Mouse (Mus musculus): ENCODE measurements around the gene Fam208b. TPM values are rescaled to one million over a fixed set of nuclear protein-coding genes. Genes with fewer than 3 reads are reported as not detected.
"Not testable (repeated sequence)": the region's sequence is repeated elsewhere in the genome, so short reads cannot be mapped to it uniquely, and the experiment has no call there.

Gene Fam208b
- total RNA-seq, 2 experiments from 2014 or later, result 23.9 to 24.8 TPM

GRCm38 (mm10) chr13:3519994-3520393 lies 90.9 kb downstream of the Fam208b start:
- DNase-seq (ENCODE audit: low spot score in 2 of 2), result not testable (repeated sequence)

- DNase-seq (ENCODE audit: low spot score in 2 of 2), result not testable (repeated sequence)
These were observed 91.6 kb downstream of the Fam208b start for GRCm38 (mm10) chr13:3519357-3519756.

Other genes starting within 250 kb of the Fam208b start
- gene Gdi2, start 73.0 kb downstream of the Fam208b start, total RNA-seq (2021), result 100 to 1,000 TPM; 284 to 300 TPM
- 10 to 100 TPM; 30.3 to 34.1 TPM for gene Asb13, start 22.9 kb upstream of the Fam208b start, total RNA-seq (2021)
- gene Calml3, start 193.2 kb upstream of the Fam208b start, total RNA-seq (2021), result not detected
- gene Calm4, start 226.6 kb upstream of the Fam208b start, total RNA-seq (2021), result not detected
- not detected for gene Calm5, start 243.1 kb upstream of the Fam208b start, total RNA-seq (2021)

All from layer of hippocampus, adult 18-20 months (tissue).